Mouse (Mus musculus): ENCODE data around the gene Bcl7c. TPM values are rescaled to one million over a fixed set of nuclear protein-coding genes. Genes with fewer than 3 reads are reported as not detected.

Bcl7c gene
- polyA plus RNA-seq, 1 experiment from 2014 or later: 55.5 TPM

DNA sequence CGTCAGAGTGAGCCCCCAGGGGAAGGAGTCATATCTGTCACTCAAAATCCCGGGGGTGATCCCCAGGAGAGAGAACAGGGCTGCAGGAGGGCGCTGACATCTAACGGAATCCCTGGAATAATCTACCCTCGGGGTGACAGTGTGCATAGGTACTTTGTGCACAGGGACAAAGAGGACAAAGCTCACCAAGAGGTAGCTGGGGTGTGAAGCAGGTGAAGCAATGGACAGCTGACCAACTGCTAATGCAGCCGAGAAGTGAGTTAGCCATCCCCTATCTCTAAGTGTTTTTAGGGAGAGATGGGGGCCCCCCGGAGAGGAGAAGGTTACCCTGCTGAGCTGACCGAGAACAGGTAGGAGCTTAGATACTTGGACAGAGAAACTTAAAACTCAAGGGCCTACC is 94.6 kb downstream of the Bcl7c start:
- peak overlapping the region; percentile 85 for H3K4me3 ChIP-seq (ENCODE audit: low read depth, low read length)
- 27% methylated on average over 8 of the region's 8 CpGs for WGBS
- H3K9ac ChIP-seq (ENCODE audit: low read length): peak overlapping the region; percentile 88
- H3K4me2 ChIP-seq (ENCODE audit: low read depth): peak overlapping the region; percentile 71
- ATAC-seq (ENCODE audit: insufficient read depth, low FRiP score, low TSS enrichment) (no peak), DNase-seq (ENCODE audit: low spot score) (no peak)
- no peaks in the 10 kb centered on the region for H3K27me3 ChIP-seq (ENCODE audit: control insufficient read depth, insufficient read depth, low read length)
- H3K36me3 ChIP-seq (ENCODE audit: control insufficient read depth, insufficient read depth, low read length): peaks cover 28% of the 10 kb centered on the region
- no peak overlapping the region for H3K27ac ChIP-seq (ENCODE audit: low read depth, low read length)
- H3K9me3 ChIP-seq (ENCODE audit: control insufficient read depth, low read length): no peaks in the 10 kb centered on the region
- peaks cover 2% of the 10 kb centered on the region; the same call in 1 of the 2 replicates for H3K4me1 ChIP-seq (ENCODE audit: control insufficient read depth, insufficient read depth, low read length)

GRCm38 (mm10) chr7:127613501-127613900 is 95.2 kb downstream of the Bcl7c start:
- peak overlapping the region; percentile 71; the same call in 1 of the 2 replicates for H3K4me2 ChIP-seq (ENCODE audit: low read depth)
- peak overlapping the region; percentile 85; the same call in 1 of the 2 replicates for H3K4me3 ChIP-seq (ENCODE audit: low read depth, low read length)
- H3K27ac ChIP-seq (ENCODE audit: low read depth, low read length): no peak overlapping the region
- DNase-seq (ENCODE audit: low spot score): no peak
- H3K4me1 ChIP-seq (ENCODE audit: control insufficient read depth, insufficient read depth, low read length): peaks cover 2% of the 10 kb centered on the region; the same call in 1 of the 2 replicates
- no peaks in the 10 kb centered on the region for H3K27me3 ChIP-seq (ENCODE audit: control insufficient read depth, insufficient read depth, low read length)
- H3K36me3 ChIP-seq (ENCODE audit: control insufficient read depth, insufficient read depth, low read length): peaks cover 28% of the 10 kb centered on the region
- ATAC-seq (ENCODE audit: insufficient read depth, low FRiP score, low TSS enrichment): no peak
- WGBS: 87% methylated on average over 8 of the region's 8 CpGs
- H3K9ac ChIP-seq (ENCODE audit: low read length): no peak overlapping the region
- H3K9me3 ChIP-seq (ENCODE audit: control insufficient read depth, low read length): no peaks in the 10 kb centered on the region

DNA sequence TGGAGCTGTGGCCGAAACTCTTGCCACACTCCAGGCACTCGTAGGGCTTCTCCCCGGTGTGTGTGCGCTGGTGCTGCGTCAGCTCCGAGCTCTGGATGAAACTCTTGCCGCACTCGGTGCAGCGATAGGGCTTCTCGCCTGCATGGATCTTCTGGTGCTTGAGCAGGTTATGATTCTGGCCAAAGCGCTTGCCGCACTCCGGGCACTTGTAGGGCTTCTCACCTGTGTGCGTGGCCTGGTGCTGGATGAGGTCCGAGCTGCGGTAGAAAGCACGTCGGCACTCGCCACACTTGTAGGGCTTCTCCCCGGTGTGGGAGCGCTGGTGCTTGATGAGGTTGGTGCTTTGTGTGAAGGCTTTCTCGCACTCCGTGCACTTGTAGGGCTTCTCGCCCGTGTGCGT is 97.2 kb downstream of the Bcl7c start:
- H3K9me3 ChIP-seq (ENCODE audit: control insufficient read depth, low read length): no peaks in the 10 kb centered on the region
- no peak overlapping the region for H3K9ac ChIP-seq (ENCODE audit: low read length)
- WGBS: 97% methylated on average over 26 of the region's 26 CpGs
- no peak overlapping the region for H3K4me3 ChIP-seq (ENCODE audit: low read depth, low read length)
- DNase-seq (ENCODE audit: low spot score) (no peak), ATAC-seq (ENCODE audit: insufficient read depth, low FRiP score, low TSS enrichment) (no peak)
- peaks cover 28% of the 10 kb centered on the region for H3K36me3 ChIP-seq (ENCODE audit: control insufficient read depth, insufficient read depth, low read length)
- peaks cover 2% of the 10 kb centered on the region; the same call in 1 of the 2 replicates for H3K4me1 ChIP-seq (ENCODE audit: control insufficient read depth, insufficient read depth, low read length)
- H3K27ac ChIP-seq (ENCODE audit: low read depth, low read length): no peak overlapping the region
- no peak overlapping the region for H3K4me2 ChIP-seq (ENCODE audit: low read depth)
- H3K27me3 ChIP-seq (ENCODE audit: control insufficient read depth, insufficient read depth, low read length): no peaks in the 10 kb centered on the region

MicroRNA genes within 50 kb of the gene (microRNA counts, 519-probe panel; counts per million panel counts)
- 3,260 counts per million, percentile 66 among the panel's probes with 10 or more counts for microRNA mmu-miR-762

Small RNAs within 50 kb of the gene (microRNA-seq; reads per million reads assigned to microRNA genes)
- gene Mir762: not detected

Other genes starting within 250 kb of the Bcl7c start
- 55.5 and 71.8 TPM in 2 replicates for gene Prr14, start 249.3 kb downstream of the Bcl7c start, polyA plus RNA-seq (2014; fragmentation: Nextera tagmentation; extraction: Ambion mirVana)
- 15.4 and 17.1 TPM in 2 replicates for gene Fbrs, start 229.7 kb downstream of the Bcl7c start, polyA plus RNA-seq (2014; fragmentation: Nextera tagmentation; extraction: Ambion mirVana)
- gene Srcap, start 196.9 kb downstream of the Bcl7c start, polyA plus RNA-seq (2014; fragmentation: Nextera tagmentation; extraction: Ambion mirVana): 58.3 and 66.0 TPM in 2 replicates
- 18.4 TPM in 2 replicates for gene Gm42715, start 189.3 kb downstream of the Bcl7c start, polyA plus RNA-seq (2014; fragmentation: Nextera tagmentation; extraction: Ambion mirVana)
- 6.9 and 9.2 TPM in 2 replicates for gene Tmem265, start 147.5 kb downstream of the Bcl7c start, polyA plus RNA-seq (2014; fragmentation: Nextera tagmentation; extraction: Ambion mirVana)
- 45.1 and 55.1 TPM in 2 replicates for gene Phkg2, start 135.6 kb downstream of the Bcl7c start, polyA plus RNA-seq (2014; fragmentation: Nextera tagmentation; extraction: Ambion mirVana)
- 12.2 and 12.8 TPM in 2 replicates for gene Ccdc189, start 120.3 kb downstream of the Bcl7c start, polyA plus RNA-seq (2014; fragmentation: Nextera tagmentation; extraction: Ambion mirVana)
- 45.3 and 50.9 TPM in 2 replicates for gene Rnf40, start 120.2 kb downstream of the Bcl7c start, polyA plus RNA-seq (2014; fragmentation: Nextera tagmentation; extraction: Ambion mirVana)
- gene Zfp629, start 93.1 kb downstream of the Bcl7c start, polyA plus RNA-seq (2014; fragmentation: Nextera tagmentation; extraction: Ambion mirVana): 34.5 and 37.9 TPM in 2 replicates
- 6.0 and 8.8 TPM in 2 replicates for gene Ctf1, start 3.8 kb upstream of the Bcl7c start, polyA plus RNA-seq (2014; fragmentation: Nextera tagmentation; extraction: Ambion mirVana)
- 0.18 TPM in 1 of 2 replicates, not detected in the other for gene Ctf2, start 23.2 kb upstream of the Bcl7c start, polyA plus RNA-seq (2014; fragmentation: Nextera tagmentation; extraction: Ambion mirVana)
- gene Fbxl19, start 35.6 kb upstream of the Bcl7c start, polyA plus RNA-seq (2014; fragmentation: Nextera tagmentation; extraction: Ambion mirVana): 6.7 and 7.7 TPM in 2 replicates
- 5.5 and 6.5 TPM in 2 replicates for gene Orai3, start 60.9 kb upstream of the Bcl7c start, polyA plus RNA-seq (2014; fragmentation: Nextera tagmentation; extraction: Ambion mirVana)
- gene Setd1a, start 67.7 kb upstream of the Bcl7c start, polyA plus RNA-seq (2014; fragmentation: Nextera tagmentation; extraction: Ambion mirVana): 27.2 and 28.5 TPM in 2 replicates
- not detected in 2 replicates for gene Gm49388, start 76.7 kb upstream of the Bcl7c start, polyA plus RNA-seq (2014; fragmentation: Nextera tagmentation; extraction: Ambion mirVana)
- 7.1 and 8.3 TPM in 2 replicates for gene Hsd3b7, start 91.7 kb upstream of the Bcl7c start, polyA plus RNA-seq (2014; fragmentation: Nextera tagmentation; extraction: Ambion mirVana)
- gene Stx4a, start 115.4 kb upstream of the Bcl7c start, polyA plus RNA-seq (2014; fragmentation: Nextera tagmentation; extraction: Ambion mirVana): 10.4 and 10.7 TPM in 2 replicates
- 7.8 and 8.1 TPM in 2 replicates for gene Stx1b, start 115.6 kb upstream of the Bcl7c start, polyA plus RNA-seq (2014; fragmentation: Nextera tagmentation; extraction: Ambion mirVana)
- 19.8 and 21.9 TPM in 2 replicates for gene Zfp646, start 167.3 kb upstream of the Bcl7c start, polyA plus RNA-seq (2014; fragmentation: Nextera tagmentation; extraction: Ambion mirVana)
- 26.6 and 30.6 TPM in 2 replicates for gene Zfp668, start 167.9 kb upstream of the Bcl7c start, polyA plus RNA-seq (2014; fragmentation: Nextera tagmentation; extraction: Ambion mirVana)
- gene Prss53, start 182.0 kb upstream of the Bcl7c start, polyA plus RNA-seq (2014; fragmentation: Nextera tagmentation; extraction: Ambion mirVana): 0.46 and 0.61 TPM in 2 replicates
- gene Gm21974, start 186.5 kb upstream of the Bcl7c start, polyA plus RNA-seq (2014; fragmentation: Nextera tagmentation; extraction: Ambion mirVana): not detected in 2 replicates
- 53.9 and 59.6 TPM in 2 replicates for gene Vkorc1, start 186.7 kb upstream of the Bcl7c start, polyA plus RNA-seq (2014; fragmentation: Nextera tagmentation; extraction: Ambion mirVana)
- 99.7 and 109 TPM in 2 replicates for gene Bckdk, start 195.1 kb upstream of the Bcl7c start, polyA plus RNA-seq (2014; fragmentation: Nextera tagmentation; extraction: Ambion mirVana)
- gene Kat8, start 203.6 kb upstream of the Bcl7c start, polyA plus RNA-seq (2014; fragmentation: Nextera tagmentation; extraction: Ambion mirVana): 52.3 and 56.6 TPM in 2 replicates
- gene Prss8, start 221.2 kb upstream of the Bcl7c start, polyA plus RNA-seq (2014; fragmentation: Nextera tagmentation; extraction: Ambion mirVana): 1.6 and 2.0 TPM in 2 replicates
- gene Prss36, start 237.8 kb upstream of the Bcl7c start, polyA plus RNA-seq (2014; fragmentation: Nextera tagmentation; extraction: Ambion mirVana): 11.6 and 11.7 TPM in 2 replicates